Mouse (Mus musculus) kidney, postnatal 4 days (tissue): Measurements from ENCODE around the gene Nipa1.

ENCODE experiments used
- DNase-seq, 2 experiments: peaks; one replicate each; pipeline ENCODE4 v3.0.0; 2021; ENCODE audit warnings: mixed read lengths in 2 of 2

The Nipa1 gene

DNA sequence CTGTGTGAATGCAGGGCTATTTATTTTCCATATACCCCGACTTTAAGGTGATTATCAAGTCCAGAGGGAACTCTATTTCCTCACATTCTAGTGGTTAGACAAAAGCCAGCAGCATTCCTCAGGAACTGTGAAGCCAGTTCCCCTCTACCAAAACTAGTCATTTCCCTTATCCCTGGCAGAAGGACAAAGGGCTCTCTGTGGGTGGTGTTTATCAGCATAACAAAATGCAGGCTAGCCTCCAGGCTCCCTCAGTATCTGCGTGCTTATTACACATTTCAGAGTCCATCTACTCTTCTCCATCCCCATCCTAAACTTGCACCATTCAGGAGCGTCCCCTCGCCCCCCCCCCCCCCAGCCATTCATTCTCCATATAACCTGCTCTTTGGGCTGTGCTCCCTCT is 20.8 kb downstream of the Nipa1 start:
- no peak for DNase-seq

DNA sequence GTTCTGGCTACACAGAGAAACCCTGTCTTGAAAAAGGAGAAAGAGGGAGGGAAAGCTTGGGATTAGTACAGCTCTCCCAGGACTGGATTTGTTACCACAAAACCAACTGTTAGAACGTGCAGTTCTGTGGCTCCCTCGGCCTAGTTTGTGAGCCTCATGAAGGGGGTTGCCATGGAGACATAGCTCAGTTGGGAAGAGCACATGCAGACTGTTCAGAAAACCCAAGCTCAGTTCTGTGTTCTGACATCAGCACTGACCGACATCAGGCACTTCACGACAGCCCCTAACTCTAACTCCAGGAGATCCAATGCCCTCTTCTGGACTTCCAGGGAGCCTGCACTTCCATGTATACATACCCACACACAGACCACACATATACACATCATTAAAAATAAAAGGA is 24.7 kb downstream of the Nipa1 start:
- DNase-seq = no peak

DNA sequence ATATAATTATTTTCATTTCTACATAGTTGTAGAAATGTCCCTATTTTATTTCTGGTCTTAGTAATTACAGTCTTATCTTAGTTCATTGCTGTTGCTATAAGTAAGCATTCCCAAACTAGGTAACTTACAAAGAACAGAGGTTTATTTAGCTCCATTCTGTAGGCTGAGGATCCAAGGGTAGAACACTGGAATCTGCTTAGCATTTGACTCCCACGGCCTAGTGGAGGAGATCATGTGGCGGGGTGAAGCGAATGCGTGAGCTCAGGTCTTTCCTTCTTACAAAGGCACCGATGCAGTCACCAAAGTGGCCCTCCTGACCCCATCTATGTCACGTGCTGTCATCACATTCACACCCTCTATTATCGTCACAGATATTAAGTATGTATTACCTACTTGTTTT is 27.9 kb downstream of the Nipa1 start:
- DNase-seq = no peak

DNA sequence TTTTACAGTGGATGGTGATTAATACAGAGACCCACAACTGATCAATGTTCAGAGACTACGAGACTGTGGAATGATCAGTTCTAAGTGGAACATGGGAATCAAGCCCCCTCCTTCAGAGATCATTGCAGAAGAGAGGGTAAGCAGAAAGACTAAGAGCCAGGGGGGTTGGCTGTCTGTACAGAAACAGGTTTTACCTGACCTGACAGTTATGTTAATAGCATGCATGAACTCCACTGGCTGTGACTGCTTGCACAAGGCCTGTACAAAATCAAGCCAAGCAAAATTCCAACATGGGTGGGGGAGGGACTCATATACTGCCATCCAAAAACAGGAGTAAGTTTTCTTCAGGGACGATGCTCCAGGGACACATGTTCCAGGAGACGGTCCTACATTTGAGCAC is 28.6 kb downstream of the Nipa1 start:
- no peak for DNase-seq

DNA sequence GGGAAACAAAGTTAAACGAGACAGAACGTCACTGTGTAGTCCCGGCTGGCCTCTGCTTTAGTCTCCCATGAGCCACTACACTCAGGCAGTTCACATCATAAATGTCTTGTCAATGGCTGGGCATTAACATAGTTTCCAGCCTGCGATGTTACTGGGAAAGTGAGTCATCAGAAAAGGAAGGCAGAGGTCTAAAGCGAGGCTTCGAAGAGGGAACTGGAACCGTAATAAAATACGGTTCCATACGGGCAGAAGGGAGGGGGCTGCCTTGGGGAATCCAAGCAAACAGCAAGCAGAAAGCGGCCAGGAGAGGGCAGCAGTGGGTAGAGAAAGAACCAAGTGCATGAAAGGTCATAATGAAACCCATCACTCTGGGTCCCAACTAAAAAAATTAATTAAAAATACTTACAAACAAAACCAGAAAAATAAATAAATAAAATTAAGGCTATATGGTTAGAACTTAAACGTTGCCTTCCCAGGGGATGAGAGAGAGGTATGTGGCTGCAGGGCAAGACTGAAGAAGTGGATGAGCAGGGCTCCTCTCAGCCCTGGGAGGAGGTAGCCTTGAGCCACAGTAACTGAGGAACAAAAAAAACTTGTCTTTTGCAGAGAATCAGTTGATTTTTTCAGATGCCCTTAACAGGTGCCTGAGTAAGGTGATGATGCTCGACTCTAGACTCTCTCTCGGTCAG is 33.1 kb downstream of the Nipa1 start:
- peak; percentile 92 to 93 for DNase-seq

DNA sequence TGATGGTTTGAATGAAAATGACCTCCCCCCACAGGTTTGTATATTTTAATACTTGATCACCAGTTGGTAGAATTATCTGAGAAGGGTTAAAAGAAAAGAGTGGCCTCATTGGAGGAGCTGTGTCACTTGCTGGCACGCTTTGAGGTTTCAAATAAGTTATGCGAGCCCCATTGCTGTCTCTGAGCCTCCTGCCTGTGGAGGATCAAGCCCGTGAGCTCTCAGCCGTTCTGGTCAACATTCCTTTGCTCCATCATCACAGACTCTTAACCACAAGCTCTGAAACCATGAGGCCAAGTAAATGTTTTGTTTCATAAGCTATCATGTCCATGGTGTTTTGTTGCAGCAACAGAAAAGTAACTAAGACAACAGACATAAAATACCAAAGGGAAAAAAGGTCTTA is 35.0 kb downstream of the Nipa1 start:
- no peak for DNase-seq

DNA sequence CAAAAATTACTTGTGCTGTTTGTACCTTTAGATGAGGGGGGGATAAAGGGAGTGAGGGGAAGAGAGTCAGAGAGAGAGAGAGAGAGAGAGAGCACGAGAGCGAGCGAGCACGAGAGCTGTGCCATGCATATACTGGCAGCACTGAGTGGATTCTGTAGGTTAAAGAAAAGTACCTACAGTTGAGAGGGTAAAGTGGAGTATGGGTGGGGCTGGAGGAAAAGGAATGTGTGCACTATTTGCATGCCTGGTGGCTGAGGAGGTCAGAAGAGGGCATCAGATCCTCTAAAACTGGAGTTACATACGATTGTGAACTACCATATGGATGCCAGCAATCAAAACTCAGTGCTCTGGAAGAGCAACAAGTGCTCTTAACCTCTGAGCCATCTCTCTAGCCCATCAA is 36.6 kb downstream of the Nipa1 start:
- no peak for DNase-seq

DNA sequence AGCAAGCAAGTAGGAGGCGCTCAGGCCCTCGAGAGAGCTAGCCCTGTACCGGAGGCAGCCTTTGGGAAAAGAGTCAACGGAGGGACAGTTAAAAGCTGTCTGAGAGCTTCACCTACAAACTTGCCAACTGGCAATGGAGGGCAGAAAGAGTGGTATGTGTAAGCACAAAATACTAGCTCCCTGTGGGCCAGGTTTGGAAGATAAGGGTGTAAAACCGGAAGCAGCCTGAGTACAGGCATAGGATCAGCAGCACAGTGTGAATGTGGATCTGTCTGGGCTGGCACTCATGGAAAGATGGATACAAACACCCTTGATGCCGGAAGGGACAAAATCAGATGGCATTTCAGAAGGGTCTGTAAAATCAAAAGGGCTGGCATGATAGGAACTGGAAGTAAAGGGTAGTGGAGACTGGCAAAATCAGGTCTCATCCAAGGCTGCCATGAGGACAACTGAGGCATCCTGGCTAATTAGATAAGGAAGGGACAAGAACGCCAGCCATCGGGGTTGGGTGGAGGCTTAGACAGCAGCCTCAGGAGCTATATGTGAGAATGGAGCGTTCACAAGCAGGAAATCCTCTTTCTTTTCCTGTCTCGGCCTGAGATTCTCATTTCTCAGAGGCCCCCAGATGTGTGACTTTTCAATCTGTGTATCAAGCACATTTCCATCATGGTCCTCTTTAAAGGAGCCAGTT is 37.6 kb downstream of the Nipa1 start:
- DNase-seq = no peak

DNA sequence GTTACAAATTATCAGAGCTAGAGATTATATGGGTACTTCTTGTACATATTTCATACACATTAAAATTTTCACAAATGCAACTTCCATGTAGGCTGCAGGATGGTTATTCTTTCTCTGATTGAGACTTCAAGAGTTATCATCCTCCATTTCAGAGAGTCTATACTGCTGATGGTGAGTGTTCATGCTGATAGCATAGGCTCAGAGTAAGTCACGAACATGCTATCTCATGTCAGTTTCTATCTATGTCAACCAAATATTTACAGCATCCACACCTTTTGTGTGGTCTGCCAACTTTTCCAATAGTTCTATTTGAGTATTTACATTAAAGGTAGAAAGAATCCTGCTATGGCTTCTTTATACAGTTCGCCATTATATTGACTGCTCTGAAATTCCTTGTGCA is 38.2 kb downstream of the Nipa1 start:
- no peak for DNase-seq

DNA sequence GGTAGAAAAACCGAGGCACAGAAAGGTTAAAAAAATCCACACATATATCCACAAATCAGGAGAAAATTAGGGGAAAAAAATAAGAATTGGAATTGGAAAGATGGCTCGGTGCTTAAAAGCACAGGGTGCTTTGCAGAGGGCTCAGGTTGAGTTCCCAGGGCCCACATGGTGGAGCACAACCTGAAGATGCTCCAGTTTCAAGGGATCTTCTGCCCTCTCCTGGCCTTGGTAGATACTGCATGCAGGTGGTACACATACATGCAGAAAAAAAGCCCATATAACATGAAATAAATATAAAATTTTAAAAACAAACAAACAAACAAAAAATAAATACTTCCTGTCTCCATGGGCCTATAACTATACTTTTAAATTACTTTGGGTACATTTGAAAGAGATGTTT is 45.3 kb downstream of the Nipa1 start:
- no peak for DNase-seq

DNA sequence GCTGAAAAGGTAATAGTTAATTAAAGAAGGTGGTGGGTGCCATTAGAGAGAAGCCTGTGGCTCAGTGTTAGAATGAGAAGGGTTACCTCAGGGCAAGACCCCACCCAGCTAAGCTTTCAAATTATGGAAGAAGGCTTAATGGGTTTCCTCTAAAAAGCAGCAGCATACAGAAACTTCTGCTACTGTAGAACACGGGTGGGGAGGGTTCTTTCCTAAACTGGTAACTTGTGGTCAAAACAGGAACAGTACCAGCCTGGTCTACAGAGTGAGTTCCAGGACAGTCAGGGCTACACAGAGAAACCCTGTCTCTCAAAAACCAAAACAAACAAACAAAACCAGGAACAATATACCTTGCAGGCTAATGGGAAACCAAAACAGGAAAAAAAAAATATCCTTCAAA is 50.3 kb downstream of the Nipa1 start:
- DNase-seq = no peak

DNA sequence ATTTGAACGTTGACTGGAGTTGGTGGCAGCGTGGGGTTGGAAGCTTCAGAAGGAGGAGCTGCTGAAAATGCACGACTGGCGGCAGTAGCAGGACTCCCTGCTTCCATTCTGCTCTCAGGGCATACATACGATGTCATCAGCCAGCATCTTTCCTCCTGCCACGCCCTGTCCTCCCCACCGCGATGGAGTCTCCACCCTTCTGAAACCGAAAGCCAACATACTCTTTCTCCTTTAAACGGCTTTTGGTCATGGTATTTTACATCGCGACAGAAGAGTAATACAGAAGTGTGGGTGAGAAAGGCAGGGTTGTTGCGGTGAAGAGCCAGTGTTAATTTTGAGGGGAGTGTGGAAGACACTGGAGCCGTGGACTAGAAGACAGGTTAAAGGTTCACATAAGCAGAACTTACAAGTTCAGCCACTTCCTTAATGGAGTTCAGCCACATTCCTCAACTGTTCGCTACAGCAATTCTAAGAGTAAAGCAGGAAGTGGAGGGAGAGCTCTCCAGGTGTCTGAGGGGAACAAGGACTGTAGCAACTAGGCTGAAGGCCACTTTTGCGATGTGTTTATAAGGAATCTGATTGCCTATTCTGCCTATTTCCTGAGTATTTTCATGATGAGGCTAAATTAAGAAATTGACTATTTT is 51.4 kb downstream of the Nipa1 start:
- DNase-seq = peak in 1 of 2 experiments; percentile 35

DNA sequence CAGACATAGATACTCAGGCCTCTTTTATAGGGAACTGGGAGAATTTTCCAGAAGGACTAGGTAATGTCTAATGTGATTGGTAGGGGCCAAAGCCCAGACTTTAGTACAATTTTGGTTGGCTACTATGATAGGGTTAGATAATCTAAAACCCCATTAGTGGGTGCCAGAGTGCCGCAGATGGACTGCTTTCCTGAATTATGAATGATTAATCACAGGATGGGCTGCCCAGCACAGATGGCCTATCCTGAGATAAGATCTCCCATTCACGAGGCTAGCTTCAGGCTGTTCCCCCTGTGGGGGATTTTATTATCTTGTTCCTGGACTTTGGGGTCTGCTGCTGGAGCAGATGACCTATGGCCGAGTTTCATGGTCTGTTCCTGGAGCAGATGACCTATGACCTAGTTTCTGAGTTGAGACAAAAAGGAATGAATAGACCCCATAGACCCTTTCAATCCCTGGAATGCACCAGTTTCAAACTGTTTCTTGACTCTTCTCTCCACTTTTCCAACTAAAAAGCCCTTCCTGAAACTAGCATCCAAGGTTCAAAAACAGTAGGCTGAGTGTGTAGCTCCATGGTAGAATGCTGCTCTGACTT is 52.8 kb downstream of the Nipa1 start:
- no peak for DNase-seq

DNA sequence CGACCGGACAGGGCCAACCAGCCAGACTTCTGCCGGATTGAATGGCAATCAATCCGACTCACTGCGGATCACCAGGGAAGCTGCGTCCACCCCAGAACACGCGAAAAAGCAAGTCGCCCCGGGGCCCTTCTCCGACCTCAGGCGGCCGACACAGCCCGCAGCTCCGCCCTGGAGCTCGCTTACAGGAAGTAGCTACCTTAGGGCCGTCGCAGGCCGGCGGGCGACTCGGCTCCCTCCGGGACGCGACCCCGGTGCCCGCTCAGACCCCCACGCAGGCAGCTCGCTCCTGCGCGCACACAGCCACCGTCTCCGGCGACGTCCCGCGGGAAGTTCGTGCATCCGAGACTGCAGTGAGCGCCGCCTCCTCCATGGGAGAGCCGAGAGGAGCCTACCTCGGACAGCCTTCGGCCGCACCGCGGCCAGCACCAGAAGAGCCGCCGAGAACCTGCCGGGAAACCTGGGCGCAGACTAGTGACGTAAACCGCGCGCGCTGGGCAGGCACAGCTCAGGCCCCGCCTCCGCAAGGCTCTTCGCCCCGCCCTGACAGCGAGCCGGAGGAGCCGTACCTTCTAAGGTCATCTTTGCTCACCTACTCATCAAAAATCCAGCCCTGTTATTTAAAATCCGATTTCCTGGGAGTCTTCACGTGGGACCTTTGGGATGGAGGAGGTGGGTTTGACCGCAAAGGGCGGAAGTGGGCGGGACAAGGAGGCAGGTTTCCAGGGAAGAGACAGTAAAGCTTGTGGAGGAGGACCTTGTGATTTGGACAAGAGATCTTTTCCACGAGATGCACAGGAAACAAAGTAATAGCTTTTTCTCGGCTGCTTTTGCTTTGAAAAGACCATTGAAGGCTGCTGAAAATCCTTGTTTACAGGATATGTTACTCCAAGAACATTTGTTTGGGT is 57.5 kb downstream of the Nipa1 start, which contains the start of gene Nipa2:
TSS of gene Nipa2 (minus strand) at position 473 of the 905 bp plus-strand sequence.
- DNase-seq = peak; percentile 98

DNA sequence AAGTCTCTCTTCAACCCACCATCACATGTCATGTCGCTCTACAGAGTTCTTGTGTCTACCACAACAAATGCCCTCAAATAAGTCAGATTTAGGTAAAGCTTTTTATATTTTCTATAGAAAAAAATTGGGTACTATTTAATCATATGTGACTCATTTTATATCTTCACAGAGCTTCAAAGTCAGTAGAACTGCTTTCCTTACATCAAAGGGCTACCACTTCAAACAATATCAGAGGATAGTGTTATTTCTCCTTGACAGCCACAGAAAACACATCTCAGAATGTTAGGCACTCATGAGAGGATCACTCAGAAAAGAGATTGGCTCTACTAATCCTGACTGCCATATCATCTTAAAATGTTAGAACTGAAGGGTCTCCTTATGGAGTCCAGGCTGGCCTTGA is 59.2 kb downstream of the Nipa1 start:
- no peak for DNase-seq

DNA sequence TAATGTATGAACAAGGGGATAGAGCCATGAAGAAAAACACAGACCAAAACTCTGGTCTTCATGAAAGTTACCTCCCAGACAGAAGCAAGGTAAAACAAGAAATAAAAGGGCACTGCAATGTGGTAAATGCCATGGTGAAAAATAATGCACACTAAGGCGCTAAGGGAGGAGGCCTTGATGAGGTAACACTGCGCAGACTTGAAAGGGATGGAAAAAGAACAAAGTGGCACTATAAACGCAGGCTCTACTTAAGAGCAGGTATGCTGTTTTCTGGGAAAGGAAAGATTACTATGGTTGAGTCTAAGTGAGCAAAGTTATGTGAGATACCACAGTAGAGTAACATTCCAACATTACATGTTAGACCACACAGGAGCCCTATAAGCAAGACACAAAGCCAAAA is 60.0 kb downstream of the Nipa1 start:
- no peak for DNase-seq

DNA sequence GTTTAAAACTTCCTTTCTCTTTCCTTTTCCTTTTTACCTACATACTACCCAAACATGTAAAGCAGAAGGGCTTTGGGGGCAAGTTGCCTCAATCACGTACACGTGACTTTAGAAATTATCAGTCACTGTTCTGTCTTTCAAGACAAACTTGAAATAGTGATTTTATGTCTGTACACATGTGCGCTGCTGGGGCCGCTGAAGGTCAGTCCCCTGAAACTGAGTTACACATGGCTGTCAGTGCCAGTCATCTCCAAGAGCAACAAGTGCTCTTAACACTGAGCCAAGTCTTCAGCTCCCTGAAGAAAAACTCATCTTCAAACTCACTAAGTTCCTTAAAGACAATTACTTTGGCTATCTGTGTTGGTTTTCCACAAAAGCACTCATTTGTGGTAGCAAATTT is 61.8 kb downstream of the Nipa1 start:
- no peak for DNase-seq

DNA sequence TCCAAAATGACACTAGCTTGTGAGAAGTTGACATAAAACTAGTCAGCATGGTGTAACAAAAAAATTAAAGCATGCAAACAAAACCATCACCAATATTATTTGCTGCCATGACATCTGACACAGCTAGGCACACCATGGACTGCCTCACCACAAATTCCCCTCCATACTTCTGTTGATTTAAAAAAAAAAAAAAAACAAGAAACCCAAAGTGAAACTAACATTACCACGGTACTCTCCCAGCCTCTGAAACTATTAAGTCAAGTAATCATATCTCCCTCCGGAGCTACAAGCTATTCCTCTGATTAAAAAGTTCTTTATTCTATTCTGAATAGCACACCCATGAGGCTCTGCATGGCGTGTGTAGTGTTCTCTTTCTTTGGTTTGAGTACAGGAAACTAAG is 62.6 kb downstream of the Nipa1 start:
- DNase-seq = no peak

DNA sequence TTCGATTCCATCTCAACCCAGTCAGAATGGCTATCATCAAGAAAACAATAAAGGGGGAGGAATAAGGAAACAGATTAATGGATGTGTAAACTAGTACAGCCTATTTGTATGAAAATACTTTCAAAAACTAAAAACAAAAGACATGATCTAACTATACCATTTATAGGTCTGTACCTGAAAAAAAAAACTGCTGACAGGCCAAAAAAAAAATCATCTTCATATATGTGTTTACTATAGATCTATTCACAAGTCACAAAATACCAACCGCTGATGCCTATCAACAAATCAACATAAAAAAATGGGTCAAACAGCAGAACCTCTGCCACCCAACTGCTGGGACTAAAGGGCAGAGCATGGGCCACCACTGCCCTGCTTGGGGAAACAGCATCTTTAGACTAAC is 63.7 kb downstream of the Nipa1 start:
- no peak for DNase-seq

DNA sequence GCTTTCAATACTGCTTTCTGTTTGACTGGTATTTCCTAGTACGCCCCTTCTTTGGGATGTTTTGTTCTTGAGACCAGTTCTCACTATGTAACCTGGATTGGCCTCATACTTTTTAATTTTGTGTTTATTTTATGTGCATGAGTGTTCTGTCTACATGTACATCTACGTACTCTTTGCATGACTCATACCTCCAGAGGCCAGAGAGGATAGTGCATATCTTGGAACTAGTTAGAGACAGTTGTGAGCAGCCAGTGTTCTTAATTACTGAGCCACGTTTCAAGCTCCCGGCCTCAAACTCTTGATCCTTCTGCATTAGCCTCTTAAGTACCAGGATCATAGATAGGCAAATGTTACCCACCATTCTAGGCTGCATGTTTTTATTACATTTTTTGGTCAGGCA is 81.4 kb downstream of the Nipa1 start:
- DNase-seq = no peak

DNA sequence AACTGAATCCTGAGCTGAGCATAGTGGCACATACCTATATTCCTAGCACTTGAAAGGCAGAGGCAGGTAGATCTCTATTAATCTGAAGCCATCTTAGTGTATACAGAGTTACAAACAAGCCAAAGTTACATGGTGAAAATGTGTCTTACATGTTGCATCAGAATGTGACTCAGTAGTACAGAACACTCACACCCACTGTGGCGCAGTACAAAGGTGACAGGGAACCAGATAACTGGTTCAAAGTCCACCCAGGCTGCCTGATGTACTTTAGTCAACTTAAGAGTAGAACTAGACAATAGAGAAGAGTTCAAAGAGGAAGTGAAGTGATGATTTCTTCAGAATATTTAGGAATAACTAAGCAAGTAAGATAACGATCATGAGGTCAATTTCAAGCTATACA is 84.7 kb downstream of the Nipa1 start:
- DNase-seq = no peak

DNA sequence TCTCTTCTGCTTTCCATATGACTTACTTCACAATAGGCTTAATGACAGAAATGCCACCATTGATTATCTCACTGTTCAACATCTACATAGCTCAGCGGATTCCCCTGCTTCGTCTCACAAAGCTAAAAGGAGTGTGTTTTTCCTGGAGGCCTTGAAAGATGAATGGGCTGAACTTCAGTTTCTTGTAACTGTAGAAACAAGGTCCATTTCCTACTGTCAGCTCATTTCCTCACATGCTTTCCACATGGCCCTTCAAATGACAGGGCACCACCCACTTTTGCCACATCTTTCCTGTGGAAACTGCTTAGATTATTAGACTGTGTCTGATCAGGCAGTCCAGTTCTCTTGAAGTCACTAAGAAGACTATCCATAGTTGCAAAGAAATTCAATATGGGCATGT is 91.1 kb downstream of the Nipa1 start:
- DNase-seq = no peak
